Mouse (Mus musculus) lung, postnatal 14 days (tissue): Measurements from ENCODE around the gene Chchd2.
"Not testable (repeated sequence)": the region's sequence is repeated elsewhere in the genome, so short reads cannot be mapped to it uniquely, and the experiment has no call there.

Experiments used
- DNase-seq: peaks from one replicate; pipeline ENCODE4 v3.0.0; 2021

Chchd2 gene

DNA sequence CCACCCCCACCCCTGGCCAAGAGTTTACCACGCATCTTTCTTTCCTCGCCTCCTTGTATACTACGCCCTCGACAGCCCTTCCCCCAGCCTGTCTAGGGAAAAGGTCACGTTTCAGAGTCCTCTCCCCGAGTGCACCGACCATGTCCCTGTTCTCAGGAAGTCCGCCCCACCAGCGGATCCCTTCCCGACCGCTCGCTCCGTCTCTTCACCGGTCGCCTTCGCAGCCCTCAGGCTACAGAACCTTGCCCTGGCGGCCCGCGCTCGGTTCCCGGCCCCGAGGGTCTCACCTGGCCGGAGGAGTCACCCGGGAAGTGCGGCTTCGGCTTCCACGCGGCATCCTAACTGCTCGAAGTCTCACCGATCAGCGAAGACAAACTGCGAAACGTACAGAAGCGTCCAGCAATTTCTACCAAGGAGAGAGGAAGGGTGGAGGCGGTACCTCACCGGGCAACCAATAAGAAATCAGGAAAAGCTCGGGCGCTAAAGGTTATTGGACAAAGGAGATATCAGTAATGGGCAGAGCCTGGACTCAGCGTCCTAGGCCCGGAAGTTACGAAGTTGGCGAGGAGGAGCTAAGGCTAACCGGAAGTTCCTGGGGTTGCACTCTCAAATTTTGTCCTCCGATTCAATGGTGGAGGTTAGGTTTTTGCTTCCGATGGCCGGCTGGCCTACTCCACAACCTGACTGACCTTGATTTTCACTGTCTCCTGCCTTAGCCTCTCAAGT lies at the start of gene Chchd2:
TSS of gene Chchd2 (minus strand) at position 560 of the 726 bp plus-strand sequence.
- DNase-seq = peak; percentile 92

- DNase-seq = no peak
Observed at GRCm38 (mm10) chr5:129936941-129937340, 49.7 kb upstream of the Chchd2 start.

DNA sequence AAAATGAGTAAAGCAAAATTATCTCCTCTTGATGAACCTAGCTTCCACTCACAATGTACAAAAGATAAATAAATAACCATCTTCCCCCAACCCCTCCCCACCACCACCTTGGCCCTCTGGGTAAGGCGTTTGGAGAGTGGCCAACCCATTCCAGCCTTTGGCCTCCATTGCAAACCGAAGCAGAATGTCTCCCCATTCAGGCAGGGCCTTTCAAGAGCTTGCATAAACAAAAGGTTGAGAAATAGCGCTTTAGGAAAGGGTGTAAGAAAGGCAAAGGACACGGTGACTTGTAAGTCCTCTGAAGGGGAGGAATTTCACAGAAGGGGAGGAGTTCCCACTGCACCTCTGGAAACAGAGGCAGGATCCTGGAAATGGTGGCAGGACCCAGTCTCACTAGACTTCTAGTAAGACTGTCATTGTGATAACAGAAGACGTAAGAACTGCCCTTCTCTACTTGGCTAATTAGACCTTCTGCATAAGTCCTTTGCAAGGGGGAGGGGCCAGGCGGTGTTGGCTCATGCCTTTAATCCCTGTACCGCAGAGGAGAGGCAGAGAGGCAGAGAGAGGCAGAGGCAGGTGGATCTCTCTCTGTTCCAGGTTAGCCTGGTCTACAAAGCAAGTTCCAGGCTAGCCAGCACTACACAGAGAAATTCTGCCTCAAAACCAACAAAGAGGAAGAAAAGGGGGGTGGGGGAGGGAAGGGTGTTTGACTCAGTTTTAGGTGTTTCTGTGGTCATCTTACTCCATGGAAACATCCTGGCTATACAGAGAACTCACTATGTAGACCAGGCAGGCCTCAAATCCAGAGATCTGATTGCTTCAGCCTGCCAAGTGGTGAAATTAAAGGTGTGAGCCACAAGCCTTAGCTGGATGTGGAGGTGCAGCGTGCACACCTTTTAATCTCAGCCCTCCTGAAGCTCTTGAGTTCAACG lies 42.9 kb upstream of the Chchd2 start:
- DNase-seq = peak; percentile 63

- no peak for DNase-seq
Observed at GRCm38 (mm10) chr5:129925933-129926332, 38.7 kb upstream of the Chchd2 start.

GRCm38 (mm10) chr5:129924820-129925452 lies 37.7 kb upstream of the Chchd2 start:
- DNase-seq = no peak

DNA sequence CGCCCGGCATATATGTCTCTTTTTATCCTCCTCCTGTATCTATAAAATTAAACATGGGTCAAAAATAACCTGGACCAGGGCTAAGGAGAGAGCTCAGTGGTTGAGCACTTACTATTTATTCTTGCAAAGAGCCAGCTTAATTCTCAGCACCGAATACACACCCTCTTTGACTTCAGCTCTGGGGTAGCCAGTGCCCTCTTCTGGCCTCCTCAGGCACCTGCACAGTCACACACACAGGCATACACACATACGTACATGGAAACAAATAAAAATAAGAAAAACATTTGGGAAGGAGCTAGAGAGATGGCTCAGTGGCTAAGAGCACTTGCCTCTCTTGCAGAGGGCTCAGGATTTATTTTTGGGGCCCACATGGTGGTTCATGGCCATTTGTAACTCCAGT lies 34.7 kb upstream of the Chchd2 start:
- DNase-seq = no peak

DNA sequence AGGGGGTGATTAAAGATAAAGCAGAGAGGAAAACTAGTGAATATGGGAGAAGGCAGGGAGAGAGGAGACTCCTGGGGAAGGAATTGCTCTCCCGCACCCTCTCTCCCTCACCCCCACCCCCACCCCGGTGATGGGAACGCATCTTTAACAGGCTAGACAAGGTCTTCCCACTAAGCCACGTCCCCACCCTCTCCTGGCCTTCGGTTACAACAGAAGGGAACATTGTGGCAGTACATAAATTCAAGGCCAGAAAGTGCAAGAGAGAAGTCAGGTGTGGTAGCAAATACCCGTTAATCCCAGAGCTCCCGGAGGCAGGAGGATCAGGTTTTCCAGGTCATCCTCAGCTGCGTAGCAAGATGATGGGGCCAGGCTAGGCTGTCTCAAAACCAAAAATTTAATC lies 32.0 kb upstream of the Chchd2 start:
- no peak for DNase-seq

- no peak for DNase-seq
Observed at GRCm38 (mm10) chr5:129918752-129919151, 31.5 kb upstream of the Chchd2 start.

GRCm38 (mm10) chr5:129918065-129918651 lies 30.9 kb upstream of the Chchd2 start:
- DNase-seq = no peak

GRCm38 (mm10) chr5:129915491-129915890 lies 28.2 kb upstream of the Chchd2 start:
- DNase-seq = not testable (repeated sequence)

- DNase-seq = peak; percentile 28
Observed at GRCm38 (mm10) chr5:129914024-129914423, 26.8 kb upstream of the Chchd2 start.

DNA sequence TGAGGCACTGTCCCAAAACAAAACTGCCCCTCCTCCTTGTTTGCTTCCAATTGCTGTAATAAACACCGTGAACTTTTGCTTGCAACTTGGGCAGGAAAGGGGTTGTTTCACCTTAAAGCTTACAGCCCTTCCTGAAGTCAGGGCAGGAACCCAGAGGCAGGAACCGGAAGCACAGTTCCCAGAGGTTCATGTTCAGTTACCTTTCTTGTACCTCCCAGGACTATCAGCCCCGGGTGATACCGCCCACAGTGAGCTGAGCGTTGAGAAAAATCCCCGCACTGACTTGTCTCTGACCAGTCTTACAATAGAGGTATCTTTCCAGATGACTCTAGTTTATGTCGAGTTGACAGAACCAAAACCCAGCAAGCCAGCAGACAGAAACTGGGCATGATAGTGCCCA lies 22.3 kb upstream of the Chchd2 start:
- no peak for DNase-seq

DNA sequence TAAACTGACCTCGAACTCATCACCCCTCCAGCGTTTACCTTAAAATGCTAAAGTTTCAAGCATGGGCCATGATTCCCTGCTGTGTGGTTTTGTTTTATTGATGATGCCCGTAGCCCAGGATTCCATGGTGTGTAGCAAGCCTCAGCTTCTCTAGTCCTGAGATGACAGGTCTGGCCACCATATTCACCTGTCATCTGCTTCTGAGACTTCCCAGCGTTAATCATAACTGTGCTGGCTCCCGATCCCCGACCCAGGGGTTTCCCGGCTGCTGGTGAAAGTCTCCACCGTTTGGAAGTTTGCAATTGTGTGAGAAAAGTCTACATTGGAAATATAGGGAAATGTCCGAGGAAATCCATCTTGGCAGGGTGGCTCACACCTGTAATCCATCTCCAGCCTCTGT lies 21.9 kb upstream of the Chchd2 start:
- no peak for DNase-seq

DNA sequence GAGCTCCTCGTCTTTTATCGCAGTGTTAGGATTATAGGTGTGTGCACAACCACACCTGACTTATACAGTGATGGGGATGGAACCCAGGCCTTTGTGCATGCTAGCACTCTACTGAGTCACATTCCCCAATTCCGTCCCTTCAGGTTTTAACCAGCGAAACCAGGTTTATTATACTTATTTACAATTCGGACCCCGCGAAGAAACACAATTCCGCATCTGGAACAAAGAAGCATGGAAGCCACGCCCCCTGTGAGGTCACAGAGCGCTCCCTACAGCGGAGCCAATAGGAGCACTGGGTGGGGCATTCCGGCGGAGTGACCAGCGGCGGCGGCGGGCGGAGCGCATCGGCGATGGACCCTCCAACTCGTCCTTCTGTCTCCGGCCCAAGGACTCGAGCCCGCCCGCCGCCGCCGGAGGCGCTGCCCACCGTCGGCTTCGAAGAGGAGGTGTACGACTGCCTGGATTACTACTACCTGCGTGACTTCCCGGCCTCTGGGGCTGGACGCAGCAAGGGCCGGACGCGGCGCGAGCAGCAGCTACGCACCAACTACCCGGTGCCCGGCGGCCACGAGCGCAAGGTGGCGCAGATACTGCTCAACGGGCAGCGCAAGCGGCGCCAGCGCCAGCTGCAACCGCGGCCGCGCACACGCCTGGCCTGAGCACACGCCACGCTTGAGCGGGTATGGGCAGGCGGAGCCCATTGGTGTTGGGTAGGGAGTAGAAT lies 21.1 kb upstream of the Chchd2 start, which contains the start of gene Nupr1l:
TSS of gene Nupr1l (plus strand) at position 299 of the 724 bp plus-strand sequence.
- peak; percentile 94 for DNase-seq

- no peak for DNase-seq
Observed at GRCm38 (mm10) chr5:129907775-129908174, 20.5 kb upstream of the Chchd2 start.

DNA sequence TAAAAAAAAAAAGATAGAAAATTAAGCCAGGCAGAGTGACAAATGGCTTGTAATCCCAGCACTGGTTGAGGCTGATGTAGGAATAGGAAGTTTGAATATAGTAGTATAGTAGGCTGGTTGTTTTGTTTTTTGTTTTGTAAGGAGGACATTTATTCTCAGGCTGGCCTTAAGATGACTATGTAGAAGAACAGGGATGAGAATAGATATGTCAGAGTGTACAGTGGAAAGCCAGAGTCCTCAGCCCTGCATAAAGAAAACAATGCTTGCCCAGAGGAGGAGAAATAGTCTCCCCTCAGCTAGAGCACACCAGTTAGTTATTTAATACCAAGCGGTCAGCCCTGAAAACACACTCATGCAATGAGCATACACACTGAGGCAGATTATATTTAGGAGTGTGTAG lies 11.2 kb upstream of the Chchd2 start, which contains the start of gene Phkg1:
TSS of gene Phkg1 (minus strand) at position 101 of the 400 bp plus-strand sequence.
- no peak for DNase-seq

GRCm38 (mm10) chr5:129895198-129896088 lies 8.2 kb upstream of the Chchd2 start, which contains the start of gene Zbed5:
Zbed5 (plus strand) TSS chr5:129895723.
- peak; percentile 87 for DNase-seq

DNA sequence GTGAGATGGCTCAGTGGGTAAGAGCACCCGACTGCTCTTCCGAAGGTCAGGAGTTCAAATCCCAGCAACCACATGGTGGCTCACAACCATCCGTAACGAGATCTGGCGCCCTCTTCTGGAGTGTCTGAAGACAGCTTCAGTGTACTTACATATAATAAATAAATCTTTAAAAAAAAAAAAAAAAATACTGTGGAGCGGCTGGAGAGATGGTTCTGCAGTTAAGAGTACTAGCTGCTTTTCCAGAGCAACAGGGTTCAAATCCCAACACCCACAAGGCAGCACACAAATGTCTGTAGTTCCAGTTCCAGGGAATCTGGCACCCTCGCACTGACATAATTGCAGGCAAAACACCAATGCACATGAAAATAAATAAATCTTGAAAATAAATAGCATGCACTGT lies 3.1 kb upstream of the Chchd2 start:
- not testable (repeated sequence) for DNase-seq

GRCm38 (mm10) chr5:129886271-129886670 lies 999 bp downstream of the Chchd2 start:
- DNase-seq = no peak

DNA sequence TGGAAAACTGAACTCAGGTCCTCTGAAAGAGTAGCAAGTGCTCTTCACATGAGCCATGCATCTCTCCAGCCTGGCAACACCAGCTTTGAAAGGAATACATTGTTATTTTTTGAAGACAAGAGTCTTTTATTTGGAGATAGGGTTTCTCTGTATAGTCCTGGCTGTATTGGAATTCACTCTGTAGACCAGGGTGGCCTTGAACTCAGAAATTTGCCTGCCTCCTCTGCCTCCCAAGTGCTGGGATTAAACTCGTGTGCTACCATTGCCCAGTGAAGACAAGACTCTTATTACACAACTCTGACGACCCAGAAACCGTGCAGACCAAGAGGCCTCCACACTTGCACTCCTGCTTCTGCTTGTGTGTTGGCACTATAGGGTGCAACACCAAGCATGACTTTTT lies 7.4 kb downstream of the Chchd2 start:
- DNase-seq = no peak

GRCm38 (mm10) chr5:129878946-129879345 lies 8.3 kb downstream of the Chchd2 start:
- peak; percentile 58 for DNase-seq
